Mouse (Mus musculus) stomach, postnatal 0 days (tissue): ENCODE measurements around the gene Olfr263.

Source experiments
- CTCF ChIP-seq: IDR thresholded peaks from 2 replicates; pipeline ENCODE4 v1.5.1; 2016; ENCODE audit warnings: antibody characterized with exemption, low read depth, mild to moderate bottlenecking, moderate library complexity
- EP300 ChIP-seq: optimal IDR thresholded peaks from 2 replicates; pipeline ENCODE3; 2016; ENCODE audit warnings: antibody characterized with exemption

- peak; percentile 44 for TF ChIP-seq CTCF
- no peak for TF ChIP-seq EP300
Measured at GRCm38 (mm10) chr13:21142421-21142820, 13.0 kb downstream of the Olfr263 start.
